Mouse (Mus musculus): ENCODE measurements at regions not wholly inside any gene's neighbourhood (a gene's known extent, or its start where the extent isn't known, plus 50 kb on each side); places are given as distances from the start of the nearest gene placed in this dataset.
"Not testable (repeated sequence)": the region's sequence is repeated elsewhere in the genome, so short reads cannot be mapped to it uniquely, and the experiment has no call there.

- no peak for DNase-seq (ENCODE audit: low read depth, low spot score)
Measured at GRCm38 (mm10) chr1:112785135-112785681, 920.5 kb upstream of the Dsel start.

- no peak for DNase-seq (ENCODE audit: low read depth, low spot score)
Measured at GRCm38 (mm10) chr1:112779801-112780200, 915.1 kb upstream of the Dsel start.

- no peak for DNase-seq (ENCODE audit: low read depth, low spot score)
Measured at GRCm38 (mm10) chr1:112778551-112778950, 913.8 kb upstream of the Dsel start.

- DNase-seq (ENCODE audit: low read depth, low spot score), result not testable (repeated sequence)
Measured at GRCm38 (mm10) chr1:112750643-112751042, 885.9 kb upstream of the Dsel start.

GRCm38 (mm10) chr1:112748497-112748896 is 883.8 kb upstream of the Dsel start:
- no peak for DNase-seq (ENCODE audit: low read depth, low spot score)

- DNase-seq (ENCODE audit: low read depth, low spot score), result peak; percentile 4
Measured at GRCm38 (mm10) chr1:112703939-112704338, 839.2 kb upstream of the Dsel start.

GRCm38 (mm10) chr1:112658960-112659359 is 794.2 kb upstream of the Dsel start:
- DNase-seq (ENCODE audit: low read depth, low spot score), result no peak

GRCm38 (mm10) chr1:112638342-112638741 is 773.6 kb upstream of the Dsel start:
- no peak for DNase-seq (ENCODE audit: low read depth, low spot score)

All from retina, adult 2 months (tissue).